Mouse (Mus musculus): Measurements from ENCODE around the gene Siae. TPM values are rescaled to one million over a fixed set of nuclear protein-coding genes. Genes with fewer than 3 reads are reported as not detected.

Siae gene
- polyA plus RNA-seq, 1 experiment from 2014 or later: 7.0 TPM

DNA sequence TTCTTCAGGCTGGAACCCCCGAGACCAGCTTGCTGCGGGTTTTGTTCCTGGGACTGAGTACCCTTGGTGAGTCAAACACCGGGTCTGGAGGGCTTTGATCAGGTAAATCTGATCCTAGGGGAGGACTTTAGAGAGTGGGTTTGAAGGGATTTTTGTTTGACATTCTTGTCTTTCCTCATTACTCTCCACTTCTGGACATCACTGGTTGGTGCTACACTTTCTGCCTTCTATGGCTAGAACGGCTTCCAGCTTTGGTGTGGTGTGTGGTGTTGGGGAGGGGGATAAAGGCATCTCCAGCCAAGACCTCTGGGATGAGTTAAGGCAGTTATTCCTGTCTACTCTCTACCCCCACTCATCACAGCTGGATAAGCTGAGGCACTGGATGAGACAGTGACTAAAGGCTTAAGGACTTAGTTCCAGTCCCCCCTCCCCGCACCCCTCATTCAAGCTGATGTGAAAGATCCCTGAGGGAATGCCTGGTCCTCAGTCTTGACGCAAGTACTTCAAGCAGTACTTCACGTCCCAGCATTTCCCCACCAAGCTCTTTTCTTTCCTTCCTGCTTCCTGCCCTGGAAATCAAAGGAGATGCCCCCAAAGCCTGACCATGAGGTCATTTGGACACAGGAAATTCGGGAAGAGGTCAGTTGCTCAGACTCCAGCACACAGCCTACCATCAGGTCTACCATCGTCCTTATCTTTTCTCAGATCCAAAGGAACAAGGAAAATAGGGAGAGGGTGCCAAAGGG, 27.1 kb upstream of the Siae start:
- no peak overlapping the region for H3K4me3 ChIP-seq
- peaks cover 72% of the 10 kb centered on the region for H3K27me3 ChIP-seq
- no peak overlapping the region for H3K27ac ChIP-seq
- 25% methylated on average over 9 of the region's 9 CpGs for WGBS
- H3K36me3 ChIP-seq (ENCODE audit: poor library complexity, severe bottlenecking): peaks cover 26% of the 10 kb centered on the region
- no peak overlapping the region for H3K9ac ChIP-seq
- H3K4me1 ChIP-seq: peaks cover 27% of the 10 kb centered on the region
- no peaks in the 10 kb centered on the region for H3K9me3 ChIP-seq (replicated peaks)
- ATAC-seq: no peak
- no peak overlapping the region for H3K4me2 ChIP-seq

DNA sequence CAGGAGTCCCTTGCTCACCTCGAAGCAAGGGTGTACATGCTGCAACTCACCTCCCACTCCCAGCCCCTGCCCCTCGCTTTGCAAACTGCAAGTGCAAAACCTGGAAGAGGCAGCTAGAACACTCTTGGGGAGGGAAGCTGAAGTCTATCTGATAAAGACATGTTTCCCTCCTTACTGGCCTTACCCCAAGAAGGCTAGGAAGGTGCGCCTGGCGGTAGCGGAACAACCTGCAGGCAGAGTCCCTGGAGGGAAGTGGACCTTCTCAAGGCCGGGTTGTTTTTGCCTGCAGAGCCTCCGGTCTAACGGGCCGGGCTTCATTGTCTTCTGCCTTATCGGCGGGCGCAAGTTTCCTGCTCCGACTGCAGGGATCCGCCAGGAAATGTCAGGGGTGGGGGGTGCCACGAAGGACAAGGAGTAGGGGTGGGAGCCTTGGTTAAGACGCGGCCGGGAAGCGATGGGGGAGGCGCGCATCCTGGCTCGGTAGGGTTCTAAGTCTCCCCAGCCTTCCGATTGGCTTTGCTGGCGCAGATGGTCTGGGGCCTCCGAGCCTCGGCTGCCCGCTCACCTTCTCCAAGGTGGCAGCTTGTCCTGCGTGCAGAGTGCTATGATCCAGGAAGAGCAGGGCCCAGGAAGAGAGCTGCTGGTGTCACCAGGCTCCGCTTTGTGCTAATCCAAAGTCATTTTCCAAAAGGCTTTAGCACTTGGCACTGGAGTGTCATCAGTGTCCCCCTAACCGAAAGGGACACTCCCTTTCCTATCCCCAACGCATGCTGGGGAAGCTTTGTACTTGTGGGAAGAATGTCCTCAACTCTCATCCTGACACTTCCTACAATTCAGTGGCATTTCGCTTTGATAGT, 25.2 kb upstream of the Siae start:
- H3K4me1 ChIP-seq: peaks cover 27% of the 10 kb centered on the region
- H3K4me3 ChIP-seq: peak overlapping the region; percentile 33
- H3K27me3 ChIP-seq: peaks cover 70% of the 10 kb centered on the region
- H3K27ac ChIP-seq: no peak overlapping the region
- peak; percentile 58 for ATAC-seq
- H3K36me3 ChIP-seq (ENCODE audit: poor library complexity, severe bottlenecking): peaks cover 12% of the 10 kb centered on the region
- no peaks in the 10 kb centered on the region for H3K9me3 ChIP-seq (replicated peaks)
- 4% methylated on average over 32 of the region's 32 CpGs for WGBS
- H3K4me2 ChIP-seq: peak overlapping the region; percentile 62
- peak overlapping the region; percentile 56 for H3K9ac ChIP-seq

DNA sequence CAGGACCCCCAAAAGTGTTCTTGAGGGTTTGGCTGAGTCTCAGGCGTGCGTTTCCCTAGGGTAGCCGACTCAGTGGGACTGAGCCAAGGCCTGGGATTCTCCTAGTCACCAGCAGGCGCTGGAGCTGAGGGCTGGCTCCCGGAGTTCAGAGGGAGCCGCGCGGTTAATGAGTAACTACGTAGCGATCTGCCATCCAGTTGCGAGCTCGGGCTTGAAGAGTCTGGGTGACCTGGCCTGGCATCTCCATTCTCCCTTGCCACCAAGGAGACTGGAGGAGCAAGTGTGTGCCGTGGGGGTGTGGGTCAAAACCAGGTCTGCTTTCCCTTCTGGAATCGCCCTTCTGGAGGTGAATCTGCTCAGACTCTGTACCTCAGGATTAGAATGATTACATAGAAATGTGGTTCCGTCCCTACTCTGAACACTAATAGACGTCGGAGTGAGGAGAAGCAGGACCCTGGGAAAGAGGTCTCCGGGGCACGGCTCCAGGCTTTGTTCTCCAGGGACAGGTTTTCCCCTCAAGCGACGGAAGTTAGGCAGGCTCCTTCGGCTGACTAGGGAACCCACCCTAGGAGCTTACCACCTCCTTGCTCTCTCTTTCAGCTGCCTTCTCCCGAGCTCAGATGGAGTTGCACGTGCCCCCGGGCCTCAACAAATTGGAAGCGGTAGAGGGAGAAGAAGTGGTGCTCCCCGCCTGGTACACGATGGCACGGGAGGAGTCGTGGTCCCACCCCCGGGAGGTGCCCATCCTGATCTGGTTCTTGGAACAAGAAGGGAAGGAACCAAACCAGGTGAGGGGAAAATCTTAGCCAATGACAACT, 24.4 kb upstream of the Siae start:
- Histone ChIP-seq H3K4me3 (peak overlapping the region; percentile 33), H3K4me1 (peaks cover 27% of the 10 kb centered on the region), H3K9me3 (replicated peaks) (no peaks in the 10 kb centered on the region), H3K27ac (no peak overlapping the region), H3K4me2 (peak overlapping the region; percentile 62), H3K9ac (peak overlapping the region; percentile 56), H3K36me3 (ENCODE audit: poor library complexity, severe bottlenecking) (0 out of 2 replicates have a peak, but pooled peaks cover 4% of the 10 kb centered on the region), H3K27me3 (peaks cover 62% of the 10 kb centered on the region)
- ATAC-seq: peak; percentile 78
- WGBS: 2% methylated on average over 31 of the region's 31 CpGs

DNA sequence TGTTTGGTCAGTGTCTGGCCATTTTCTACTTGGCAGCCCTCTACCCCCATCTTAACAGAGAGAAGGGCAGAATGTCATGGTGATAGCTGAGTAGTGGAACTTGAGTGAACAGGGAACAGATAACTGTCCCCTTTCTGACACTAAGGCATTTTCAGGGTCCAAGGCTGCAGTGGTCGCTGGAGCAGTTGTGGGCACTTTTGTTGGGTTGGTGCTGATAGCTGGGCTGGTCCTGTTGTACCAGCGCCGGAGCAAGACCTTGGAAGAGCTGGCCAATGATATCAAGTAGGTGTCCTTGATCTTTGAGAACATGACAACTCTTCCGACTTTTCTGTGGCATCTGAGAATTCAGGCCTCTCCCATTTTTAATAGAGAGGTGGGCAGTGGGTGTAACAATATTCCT, 18.6 kb upstream of the Siae start:
- no peak overlapping the region for H3K27ac ChIP-seq
- H3K9ac ChIP-seq: no peak overlapping the region
- no peak for ATAC-seq
- no peak overlapping the region for H3K4me3 ChIP-seq
- H3K4me2 ChIP-seq: no peak overlapping the region
- H3K9me3 ChIP-seq (replicated peaks): no peaks in the 10 kb centered on the region
- H3K4me1 ChIP-seq: no peaks in the 10 kb centered on the region
- 89% methylated on average over 4 of the region's 4 CpGs for WGBS
- no peaks in the 10 kb centered on the region for H3K36me3 ChIP-seq (ENCODE audit: poor library complexity, severe bottlenecking)
- H3K27me3 ChIP-seq: peaks cover 8% of the 10 kb centered on the region; the same call in 1 of the 2 replicates

DNA sequence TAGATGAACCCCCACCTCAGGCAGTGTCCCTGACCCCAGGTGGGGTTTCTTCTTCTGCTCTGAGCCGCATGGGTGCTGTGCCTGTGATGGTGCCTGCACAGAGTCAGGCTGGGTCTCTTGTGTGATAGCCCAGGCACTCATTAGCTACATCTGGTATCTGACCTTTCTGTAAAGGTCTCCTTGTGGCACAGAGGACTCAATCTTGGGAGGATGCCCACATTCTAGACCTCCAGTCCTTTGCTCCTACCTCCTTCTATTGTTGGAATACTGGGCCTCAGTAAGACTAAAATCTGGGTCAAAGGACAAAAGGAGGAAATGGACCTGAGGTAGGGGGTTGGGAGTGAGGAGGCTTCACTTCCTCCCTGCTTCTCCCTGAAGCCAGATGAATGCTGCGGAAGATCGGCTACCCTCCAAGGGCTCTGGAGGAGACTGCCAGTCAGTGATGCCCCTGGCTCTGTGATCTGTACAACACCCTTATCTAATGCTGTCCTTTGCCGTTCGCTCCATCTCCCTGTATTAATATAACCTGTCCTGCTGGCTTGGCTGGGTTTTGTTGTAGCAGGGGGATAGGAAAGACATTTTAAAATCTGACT, 17.7 kb upstream of the Siae start:
- no peak for ATAC-seq
- Histone ChIP-seq H3K4me3 (no peak overlapping the region), H3K4me1 (no peaks in the 10 kb centered on the region), H3K9me3 (replicated peaks) (no peaks in the 10 kb centered on the region), H3K4me2 (no peak overlapping the region), H3K9ac (no peak overlapping the region), H3K36me3 (ENCODE audit: poor library complexity, severe bottlenecking) (no peaks in the 10 kb centered on the region), H3K27ac (no peak overlapping the region), H3K27me3 (peaks cover 4% of the 10 kb centered on the region; the same call in 1 of the 2 replicates)
- 78% methylated on average over 5 of the region's 5 CpGs for WGBS

DNA sequence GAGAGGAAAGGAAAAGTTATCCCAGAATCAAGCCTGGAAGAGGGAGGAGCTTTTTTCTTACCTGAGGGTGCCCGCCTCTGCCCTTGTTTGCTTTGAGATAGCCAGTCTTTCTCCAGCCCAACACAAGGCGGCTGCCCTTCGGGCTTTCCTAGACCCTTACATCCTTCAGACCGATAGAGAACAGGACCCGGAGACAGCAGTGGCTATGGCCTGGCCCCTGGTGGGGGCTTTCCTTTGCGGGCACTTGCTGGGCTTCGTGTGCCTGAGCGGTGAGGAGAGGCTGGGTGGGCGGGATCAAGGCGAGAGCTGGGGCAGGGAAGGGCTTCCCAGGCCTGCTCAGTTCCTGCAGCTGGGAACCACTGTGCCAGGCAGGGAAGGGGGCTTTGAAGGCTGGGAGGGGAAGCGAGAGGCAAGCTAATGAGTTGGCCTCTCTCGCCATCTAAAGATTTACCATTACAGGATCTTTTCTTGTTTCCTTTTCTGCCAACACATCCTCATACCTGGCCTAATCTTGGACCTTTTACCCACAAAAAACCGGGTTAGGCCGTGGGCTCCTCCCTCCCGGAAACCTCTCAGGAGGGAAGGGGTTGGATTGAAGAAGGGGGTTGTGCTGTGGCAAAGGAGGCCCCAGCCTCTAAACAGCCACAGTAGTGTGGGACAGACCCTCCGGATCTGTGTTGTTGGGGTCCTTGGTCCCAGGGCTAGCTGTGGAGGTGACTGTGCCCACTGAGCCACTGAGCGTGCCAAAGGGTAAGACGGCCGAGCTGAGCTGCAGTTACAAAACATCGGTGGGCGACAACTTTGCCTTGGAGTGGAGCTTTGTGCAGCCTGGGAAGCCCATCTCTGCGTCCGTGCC, 16.1 kb upstream of the Siae start, which contains the start of gene Vsig2:
Gene Vsig2, plus strand, starts transcription at position 86 of the 856 bp plus-strand sequence.
- no peak for ATAC-seq
- WGBS: 50% methylated on average over 23 of the region's 23 CpGs
- Histone ChIP-seq H3K9me3 (replicated peaks) (no peaks in the 10 kb centered on the region), H3K27me3 (peaks cover 8% of the 10 kb centered on the region; the same call in 1 of the 2 replicates), H3K4me2 (no peak within 1 kb of the TSS), H3K36me3 (ENCODE audit: poor library complexity, severe bottlenecking) (no peaks in the 10 kb centered on the region), H3K27ac (no peak within 1 kb of the TSS), H3K4me3 (no peak within 1 kb of the TSS), H3K9ac (no peak within 1 kb of the TSS), H3K4me1 (peaks cover 4% of the 10 kb centered on the region; the same call in 1 of the 2 replicates)

DNA sequence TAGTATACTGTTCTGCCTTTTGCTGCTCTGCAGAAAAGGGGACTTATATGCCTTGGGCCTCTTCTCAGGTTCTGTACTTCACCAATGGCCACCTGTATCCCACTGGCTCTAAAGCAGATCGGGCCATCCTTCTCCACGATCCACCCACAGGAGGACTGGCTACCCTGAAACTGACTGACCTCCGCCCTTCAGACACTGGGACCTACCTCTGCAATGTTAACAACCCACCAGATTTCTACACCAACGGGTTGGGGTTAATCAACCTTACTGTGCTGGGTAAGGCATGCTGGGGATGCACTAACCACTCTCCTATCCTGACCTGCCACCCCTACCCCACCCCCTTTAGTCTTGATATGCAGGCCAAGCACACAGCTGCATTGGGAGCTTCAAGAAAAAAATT, 15.3 kb upstream of the Siae start:
- Histone ChIP-seq H3K9ac (no peak overlapping the region), H3K27me3 (peaks cover 14% of the 10 kb centered on the region), H3K4me3 (no peak overlapping the region), H3K4me1 (peaks cover 10% of the 10 kb centered on the region), H3K4me2 (no peak overlapping the region), H3K36me3 (ENCODE audit: poor library complexity, severe bottlenecking) (no peaks in the 10 kb centered on the region), H3K9me3 (replicated peaks) (no peaks in the 10 kb centered on the region), H3K27ac (no peak overlapping the region)
- no peak for ATAC-seq
- 93% methylated on average over 4 of the region's 4 CpGs for WGBS

DNA sequence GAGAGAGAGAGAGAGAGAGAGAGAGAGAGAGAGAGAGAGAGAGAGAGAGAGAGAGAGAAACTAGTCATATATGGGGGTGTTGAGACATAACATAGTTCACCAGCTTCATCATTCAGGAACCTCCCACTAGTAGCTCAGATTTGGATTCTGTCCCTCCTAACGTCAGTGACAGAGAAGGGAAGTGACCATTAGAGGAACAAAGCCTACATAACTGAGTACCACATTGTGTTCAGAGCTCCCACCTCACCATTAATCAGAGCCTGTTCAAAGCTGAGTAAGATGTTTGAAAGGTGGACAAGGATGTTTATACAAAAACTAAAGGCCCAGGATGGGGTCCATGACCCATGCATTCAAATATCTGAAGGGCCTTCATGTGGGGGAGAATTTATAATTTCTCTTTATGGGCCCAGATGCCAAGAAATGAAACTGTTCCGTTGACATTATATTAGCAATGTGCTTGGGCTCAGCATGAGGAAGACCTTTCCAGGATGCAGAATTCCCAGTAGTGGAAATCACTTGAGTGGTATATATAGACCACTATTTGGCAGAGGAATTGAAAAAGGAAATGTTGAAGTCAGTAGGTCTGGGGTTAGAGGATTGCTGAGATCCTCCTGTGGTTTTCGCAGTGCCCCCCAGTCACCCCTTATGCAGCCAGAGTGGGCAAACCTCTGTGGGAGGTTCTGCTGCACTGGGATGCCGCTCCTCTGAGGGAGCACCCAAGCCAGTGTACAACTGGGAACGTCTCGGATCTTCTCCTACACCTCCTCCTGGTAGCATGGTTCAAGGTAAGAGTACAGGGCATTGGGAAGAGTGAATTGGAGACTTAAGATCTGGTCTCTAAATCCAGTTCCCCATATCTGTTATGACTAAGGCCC, 14.6 kb upstream of the Siae start:
- peaks cover 21% of the 10 kb centered on the region for H3K27me3 ChIP-seq
- H3K4me2 ChIP-seq: no peak overlapping the region
- ATAC-seq: no peak
- no peaks in the 10 kb centered on the region for H3K9me3 ChIP-seq (replicated peaks)
- 85% methylated on average over 6 of the region's 6 CpGs for WGBS
- H3K9ac ChIP-seq: no peak overlapping the region
- H3K36me3 ChIP-seq (ENCODE audit: poor library complexity, severe bottlenecking): no peaks in the 10 kb centered on the region
- no peak overlapping the region for H3K27ac ChIP-seq
- H3K4me3 ChIP-seq: no peak overlapping the region
- peaks cover 14% of the 10 kb centered on the region for H3K4me1 ChIP-seq

DNA sequence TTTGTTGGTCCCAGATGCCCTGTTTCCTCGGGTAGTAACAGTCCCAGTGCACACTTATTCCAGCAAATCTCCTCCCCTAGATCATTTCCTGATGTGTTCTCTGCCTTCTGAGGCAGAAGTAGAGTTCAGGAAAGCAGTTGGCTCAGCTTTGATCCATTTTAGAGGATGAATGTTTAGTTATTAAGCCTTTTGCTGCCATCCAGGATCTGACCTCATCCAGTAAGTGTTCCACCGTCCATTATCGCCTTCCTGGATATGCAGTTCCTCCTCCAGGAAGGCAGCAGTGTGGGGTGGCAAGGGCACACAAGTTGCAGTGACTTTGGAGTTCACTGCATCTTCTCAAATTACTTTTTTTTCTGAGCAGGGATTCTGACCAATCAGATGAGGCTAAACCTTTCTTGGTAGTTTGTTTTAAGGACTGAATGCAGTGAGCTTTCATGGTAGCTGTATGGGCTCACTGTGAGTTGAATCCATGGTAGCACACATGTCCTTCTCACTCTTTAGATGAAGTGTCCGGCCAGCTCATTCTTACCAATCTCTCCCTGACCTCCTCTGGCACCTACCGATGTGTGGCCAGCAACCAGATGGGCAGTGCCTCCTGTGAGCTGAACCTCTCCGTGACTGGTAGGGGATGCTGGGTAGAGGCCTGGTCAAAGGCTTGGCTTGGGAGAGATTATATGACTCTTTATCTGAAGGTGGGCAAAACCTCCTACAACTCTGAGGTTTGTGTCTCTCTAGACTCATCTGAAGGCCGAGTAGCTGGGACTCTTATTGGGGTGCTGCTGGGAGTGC, 13.5 kb upstream of the Siae start:
- Histone ChIP-seq H3K27ac (no peak overlapping the region), H3K4me3 (no peak overlapping the region), H3K4me2 (no peak overlapping the region), H3K27me3 (peaks cover 29% of the 10 kb centered on the region), H3K9ac (no peak overlapping the region), H3K4me1 (peaks cover 14% of the 10 kb centered on the region), H3K9me3 (replicated peaks) (no peaks in the 10 kb centered on the region), H3K36me3 (ENCODE audit: poor library complexity, severe bottlenecking) (no peaks in the 10 kb centered on the region)
- no peak for ATAC-seq
- WGBS: 72% methylated on average over 7 of the region's 7 CpGs
